Mouse (Mus musculus): ENCODE data around the gene Hoxd13. TPM values are rescaled to one million over a fixed set of nuclear protein-coding genes. Genes with fewer than 3 reads are reported as not detected.

Gene Hoxd13
- 0.05 TPM in 1 of 2 replicates, not detected in the other for polyA plus RNA-seq (2016; fragmentation: Nextera tagmentation; extraction: Ambion mirVana)

DNA sequence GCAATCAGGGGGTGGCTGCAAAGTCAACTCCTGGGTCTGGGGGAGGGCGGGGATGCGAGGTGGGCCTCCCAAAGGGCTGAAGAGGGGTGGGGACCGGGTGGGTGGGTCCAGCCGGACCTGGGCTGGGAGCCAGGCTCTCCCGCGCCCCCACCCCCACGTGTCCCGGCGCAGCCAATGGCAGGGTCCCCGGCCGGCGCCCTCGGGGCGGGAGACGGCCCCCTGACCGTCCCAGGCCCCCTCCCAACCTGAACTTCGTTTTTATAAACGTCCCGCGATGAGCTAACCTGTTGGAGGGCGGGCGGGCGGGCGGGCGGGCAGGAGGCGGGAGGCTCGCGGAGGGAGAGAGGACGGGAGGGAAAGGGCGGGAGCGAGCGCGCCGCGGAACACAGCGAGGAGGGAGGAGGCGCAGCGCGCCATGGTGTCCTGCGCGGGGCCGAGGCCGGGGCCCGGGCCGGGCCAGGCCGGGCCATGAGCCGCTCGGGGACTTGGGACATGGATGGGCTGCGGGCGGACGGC is at the start of gene Hoxd13:
Gene Hoxd13, plus strand, starts transcription at position 469 of the 516 bp plus-strand sequence.
- Histone ChIP-seq H3K27me3 (ENCODE audit: low read depth, poor library complexity, severe bottlenecking) (peaks cover 100% of the 10 kb centered on the region), H3K27ac (replicated peaks) (no peak within 1 kb of the TSS), H3K4me1 (peaks cover 17% of the 10 kb centered on the region), H3K36me3 (no peaks in the 10 kb centered on the region), H3K4me3 (peak within 1 kb of the TSS; percentile 51), H3K9me3 (replicated peaks) (no peaks in the 10 kb centered on the region)
- under 1% methylated on average over 34 of the region's 51 CpGs for WGBS
- DNase-seq (ENCODE audit: low spot score), result no peak

DNA sequence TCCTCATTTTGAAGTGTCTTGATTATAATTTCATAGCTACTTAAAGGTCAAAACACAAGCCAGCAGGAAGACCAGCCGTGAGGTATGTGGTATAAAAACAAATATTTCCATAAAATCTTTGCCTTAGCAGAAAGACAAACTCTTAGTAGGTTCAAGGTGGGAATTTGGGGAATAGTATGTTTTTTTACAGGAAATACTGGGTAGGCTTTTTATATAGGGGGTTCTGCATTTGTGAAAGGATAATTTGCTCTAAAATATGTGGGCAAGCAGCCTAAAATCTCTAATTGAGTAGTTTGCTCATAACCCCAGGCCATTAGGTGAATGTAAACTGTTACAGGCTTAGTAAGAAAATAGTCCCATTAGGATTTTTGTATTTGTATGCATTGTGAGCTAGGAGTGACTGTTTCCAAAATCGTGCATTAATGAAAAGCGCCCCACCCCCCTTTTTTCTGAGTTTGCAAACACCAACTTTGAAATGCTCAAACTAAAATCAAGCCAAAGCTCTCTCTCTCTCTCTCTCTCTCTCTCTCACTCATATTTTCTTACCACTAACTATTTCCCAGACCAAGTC is 48.3 kb upstream of the Hoxd13 start:
- Histone ChIP-seq H3K27me3 (ENCODE audit: low read depth, poor library complexity, severe bottlenecking) (no peaks in the 10 kb centered on the region), H3K27ac (replicated peaks) (no peak overlapping the region), H3K4me1 (no peaks in the 10 kb centered on the region), H3K9me3 (replicated peaks) (no peaks in the 10 kb centered on the region), H3K36me3 (no peaks in the 10 kb centered on the region), H3K4me3 (no peak overlapping the region)
- WGBS, result 92% methylated on average over 3 of the region's 3 CpGs
- no peak for DNase-seq (ENCODE audit: low spot score)

DNA sequence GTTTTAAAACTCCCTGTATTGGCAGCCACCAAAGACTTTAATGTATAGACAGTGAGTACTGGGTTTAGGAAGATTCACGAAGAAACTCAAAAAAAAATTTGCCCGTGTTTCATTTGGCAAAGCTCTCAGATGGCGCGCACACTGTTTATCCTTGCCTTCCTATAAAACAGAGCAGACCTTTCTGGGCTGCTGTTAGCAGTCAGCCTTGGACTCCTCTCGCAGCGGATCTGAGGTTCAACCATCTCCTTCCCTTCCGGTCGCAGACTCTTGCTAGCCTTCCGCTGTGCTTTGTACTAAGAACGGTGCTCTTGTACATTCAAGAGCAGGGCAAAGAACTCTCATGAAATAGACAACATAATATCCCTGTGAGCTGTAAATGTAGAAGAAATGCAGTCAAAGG is 47.7 kb upstream of the Hoxd13 start:
- no peaks in the 10 kb centered on the region for H3K27me3 ChIP-seq (ENCODE audit: low read depth, poor library complexity, severe bottlenecking)
- H3K4me3 ChIP-seq, result no peak overlapping the region
- H3K4me1 ChIP-seq, result no peaks in the 10 kb centered on the region

DNA sequence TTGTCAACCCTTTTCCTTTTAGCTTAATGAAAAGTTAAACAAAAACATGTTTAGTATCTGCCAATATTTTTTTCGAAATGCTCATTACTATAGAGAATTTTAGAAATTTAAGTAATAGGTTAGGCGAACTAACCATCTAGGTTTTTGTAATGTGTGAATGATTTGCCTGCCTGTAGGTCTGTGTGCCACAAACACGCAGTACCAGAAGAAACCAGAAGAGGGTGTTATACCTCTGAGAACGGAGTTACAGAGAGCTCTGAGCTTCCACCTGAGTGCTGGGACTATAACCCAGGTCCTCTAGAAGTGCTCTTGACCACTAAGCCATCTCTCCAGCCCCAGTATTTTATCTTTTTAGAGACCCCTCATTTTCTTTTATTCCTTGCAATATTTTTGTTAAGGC is 32.7 kb upstream of the Hoxd13 start:
- H3K27ac ChIP-seq (replicated peaks), result no peak overlapping the region
- no peak for DNase-seq (ENCODE audit: low spot score)
- WGBS, result 67% methylated on average over 4 of the region's 4 CpGs
- H3K27me3 ChIP-seq (ENCODE audit: low read depth, poor library complexity, severe bottlenecking), result no peaks in the 10 kb centered on the region
- no peak overlapping the region for H3K4me3 ChIP-seq
- H3K36me3 ChIP-seq, result no peaks in the 10 kb centered on the region
- H3K4me1 ChIP-seq, result no peaks in the 10 kb centered on the region
- H3K9me3 ChIP-seq (replicated peaks), result no peaks in the 10 kb centered on the region

More for the DNA sequence above, 47.7 kb upstream of the Hoxd13 start:
- DNase-seq (ENCODE audit: low spot score), result no peak
- 90% methylated on average over 10 of the region's 10 CpGs for WGBS
- Histone ChIP-seq H3K27ac (replicated peaks) (no peak overlapping the region), H3K36me3 (no peaks in the 10 kb centered on the region), H3K9me3 (replicated peaks) (no peaks in the 10 kb centered on the region)

DNA sequence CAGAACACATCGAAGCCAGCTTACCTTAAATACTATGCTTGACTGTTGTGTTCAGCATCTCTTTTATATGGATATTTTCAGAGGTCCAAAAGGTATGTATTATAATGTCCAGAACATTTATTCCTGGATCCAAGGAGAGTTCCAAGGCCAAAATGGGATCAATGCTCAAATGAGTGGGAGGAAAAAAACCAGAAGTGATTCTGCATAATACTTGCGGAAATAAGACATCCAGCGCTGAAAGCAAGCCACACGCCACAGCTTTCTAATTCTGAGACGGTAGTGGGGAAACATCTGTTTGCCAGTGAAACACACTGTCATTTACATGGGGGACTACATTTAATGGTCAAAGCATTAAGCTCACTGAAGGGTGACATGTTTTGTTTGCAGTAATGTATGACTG is 25.7 kb upstream of the Hoxd13 start:
- no peak for DNase-seq (ENCODE audit: low spot score)
- WGBS, result 77% methylated on average over 5 of the region's 5 CpGs
- H3K27me3 ChIP-seq (ENCODE audit: low read depth, poor library complexity, severe bottlenecking), result peaks cover 54% of the 10 kb centered on the region
- H3K27ac ChIP-seq (replicated peaks), result no peak overlapping the region
- no peaks in the 10 kb centered on the region for H3K36me3 ChIP-seq
- H3K9me3 ChIP-seq (replicated peaks), result no peaks in the 10 kb centered on the region
- H3K4me3 ChIP-seq, result no peak overlapping the region
- H3K4me1 ChIP-seq, result no peaks in the 10 kb centered on the region

DNA sequence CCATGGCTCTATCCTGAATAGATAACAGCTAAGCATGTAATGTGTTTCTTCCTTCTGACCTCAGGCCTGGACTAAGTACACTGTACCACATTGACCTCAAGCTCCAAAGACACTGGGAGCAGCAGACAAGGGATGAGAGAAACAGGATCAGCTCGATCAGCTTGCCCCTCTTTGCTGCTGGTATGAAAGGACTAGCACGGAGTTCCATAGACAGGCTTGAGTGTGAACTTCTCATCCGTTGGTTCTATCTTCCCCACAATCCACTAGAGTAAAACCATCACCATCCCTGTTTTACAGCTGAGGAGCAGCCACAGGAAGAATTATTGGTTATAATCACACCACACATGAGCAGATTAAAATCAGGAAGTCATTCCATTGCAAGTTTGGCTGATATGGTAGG is 22.5 kb upstream of the Hoxd13 start:
- Histone ChIP-seq H3K27ac (replicated peaks) (no peak overlapping the region), H3K27me3 (ENCODE audit: low read depth, poor library complexity, severe bottlenecking) (peaks cover 86% of the 10 kb centered on the region), H3K4me3 (no peak overlapping the region), H3K9me3 (replicated peaks) (no peaks in the 10 kb centered on the region), H3K36me3 (no peaks in the 10 kb centered on the region), H3K4me1 (no peaks in the 10 kb centered on the region)
- WGBS, result 89% methylated on average over 3 of the region's 3 CpGs
- DNase-seq (ENCODE audit: low spot score), result no peak

DNA sequence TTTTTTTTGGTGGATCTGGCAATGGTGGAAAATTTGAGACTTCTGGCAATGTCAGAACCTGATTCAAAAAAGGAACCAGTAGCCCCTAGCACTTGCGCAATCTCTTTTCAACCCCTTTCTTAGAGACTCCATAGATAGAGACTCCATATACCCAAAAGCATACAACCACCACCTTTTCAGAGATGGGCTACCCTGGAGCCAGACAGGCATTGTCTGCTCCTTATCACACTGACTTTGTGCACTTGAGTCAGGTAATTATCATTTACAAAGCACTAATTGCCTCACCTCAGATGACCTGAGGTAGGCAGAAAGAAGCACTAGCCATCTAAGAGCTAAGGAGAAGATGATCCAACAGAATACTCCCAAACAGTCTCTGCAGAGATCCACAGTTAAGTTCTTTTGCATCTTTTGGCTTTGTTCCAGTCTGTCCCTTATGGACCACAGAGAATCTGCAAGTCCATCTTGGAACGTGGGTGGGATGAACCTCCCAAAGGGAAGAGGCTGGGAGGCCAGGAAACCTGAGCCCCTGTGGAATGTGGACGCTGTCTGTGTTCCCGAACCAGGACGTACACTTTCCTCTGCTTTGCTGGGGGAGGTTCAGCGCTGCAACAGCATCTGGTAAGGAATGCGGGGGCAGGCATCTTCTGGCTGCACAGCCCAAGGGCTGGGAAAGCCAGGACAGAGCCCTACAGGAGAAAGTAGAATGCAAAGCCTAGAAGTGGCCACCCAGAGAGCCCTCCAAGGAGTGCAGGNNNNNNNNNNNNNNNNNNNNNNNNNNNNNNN is 20.8 kb upstream of the Hoxd13 start:
- Histone ChIP-seq H3K27me3 (ENCODE audit: low read depth, poor library complexity, severe bottlenecking) (peaks cover 100% of the 10 kb centered on the region), H3K4me1 (no peaks in the 10 kb centered on the region), H3K36me3 (no peaks in the 10 kb centered on the region), H3K9me3 (replicated peaks) (no peaks in the 10 kb centered on the region), H3K27ac (replicated peaks) (no peak overlapping the region), H3K4me3 (no peak overlapping the region)
- WGBS, result 15% methylated on average over 7 of the region's 7 CpGs
- no peak for DNase-seq (ENCODE audit: low spot score)

DNA sequence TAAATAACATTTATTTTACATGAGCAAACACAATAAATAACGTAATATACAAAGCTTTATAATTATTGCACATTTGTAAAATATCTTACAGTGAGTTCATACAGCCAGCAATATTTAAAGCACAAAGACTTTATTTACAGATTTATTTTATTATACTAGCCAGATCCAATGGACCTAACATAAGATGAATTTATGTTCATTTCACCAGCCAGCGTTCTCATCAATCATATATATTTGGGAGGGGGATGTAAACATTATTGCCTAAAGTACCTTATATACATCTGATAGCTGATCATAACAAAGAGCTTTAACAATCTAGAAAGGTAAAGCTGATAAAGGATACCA is 15.1 kb upstream of the Hoxd13 start:
- Histone ChIP-seq H3K27ac (replicated peaks) (no peak overlapping the region), H3K27me3 (ENCODE audit: low read depth, poor library complexity, severe bottlenecking) (peaks cover 100% of the 10 kb centered on the region), H3K4me1 (peaks cover 15% of the 10 kb centered on the region), H3K9me3 (replicated peaks) (no peaks in the 10 kb centered on the region), H3K36me3 (no peaks in the 10 kb centered on the region), H3K4me3 (no peak overlapping the region)
- WGBS, result 44% methylated on average over 2 of the region's 2 CpGs
- DNase-seq (ENCODE audit: low spot score), result no peak

DNA sequence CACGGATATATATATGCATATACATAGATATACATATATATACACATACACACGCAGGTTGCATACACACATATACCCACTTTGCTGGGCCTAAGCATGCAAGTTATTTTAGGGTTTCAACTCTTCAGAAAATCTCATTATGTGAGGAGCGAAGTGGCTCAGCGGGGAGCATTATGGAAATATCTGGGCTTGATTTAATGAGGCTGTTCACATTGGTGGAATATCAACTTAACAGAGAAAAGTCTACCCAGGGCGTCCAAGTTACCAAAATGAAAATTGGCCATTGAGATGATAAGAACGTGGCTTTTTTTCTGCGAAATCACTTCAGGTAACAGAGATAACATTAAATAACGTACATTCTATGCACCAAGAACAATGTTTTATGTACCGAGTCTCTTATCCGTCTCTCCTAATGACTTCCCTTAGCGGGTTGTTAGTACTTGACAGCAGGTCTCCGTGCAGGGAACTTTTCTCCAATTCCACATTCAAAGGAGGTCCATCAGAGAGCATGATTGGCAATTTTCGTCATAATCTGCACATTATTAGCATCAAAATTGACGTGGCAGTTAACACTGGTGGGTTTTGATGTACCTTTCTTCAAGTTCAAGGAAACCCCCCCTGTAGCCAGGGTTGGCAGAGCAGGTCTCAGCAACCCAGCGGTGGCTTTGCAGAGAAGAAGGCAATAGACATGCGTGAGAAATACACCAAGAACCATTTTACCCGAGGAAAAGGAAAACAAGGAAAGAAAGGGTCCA is 14.2 kb upstream of the Hoxd13 start:
- peaks cover 100% of the 10 kb centered on the region for H3K27me3 ChIP-seq (ENCODE audit: low read depth, poor library complexity, severe bottlenecking)
- H3K4me1 ChIP-seq, result peaks cover 18% of the 10 kb centered on the region
- H3K27ac ChIP-seq (replicated peaks), result no peak overlapping the region
- DNase-seq (ENCODE audit: low spot score), result no peak
- no peak overlapping the region for H3K4me3 ChIP-seq
- 12% methylated on average over 17 of the region's 17 CpGs for WGBS
- H3K36me3 ChIP-seq, result no peaks in the 10 kb centered on the region
- no peaks in the 10 kb centered on the region for H3K9me3 ChIP-seq (replicated peaks)

DNA sequence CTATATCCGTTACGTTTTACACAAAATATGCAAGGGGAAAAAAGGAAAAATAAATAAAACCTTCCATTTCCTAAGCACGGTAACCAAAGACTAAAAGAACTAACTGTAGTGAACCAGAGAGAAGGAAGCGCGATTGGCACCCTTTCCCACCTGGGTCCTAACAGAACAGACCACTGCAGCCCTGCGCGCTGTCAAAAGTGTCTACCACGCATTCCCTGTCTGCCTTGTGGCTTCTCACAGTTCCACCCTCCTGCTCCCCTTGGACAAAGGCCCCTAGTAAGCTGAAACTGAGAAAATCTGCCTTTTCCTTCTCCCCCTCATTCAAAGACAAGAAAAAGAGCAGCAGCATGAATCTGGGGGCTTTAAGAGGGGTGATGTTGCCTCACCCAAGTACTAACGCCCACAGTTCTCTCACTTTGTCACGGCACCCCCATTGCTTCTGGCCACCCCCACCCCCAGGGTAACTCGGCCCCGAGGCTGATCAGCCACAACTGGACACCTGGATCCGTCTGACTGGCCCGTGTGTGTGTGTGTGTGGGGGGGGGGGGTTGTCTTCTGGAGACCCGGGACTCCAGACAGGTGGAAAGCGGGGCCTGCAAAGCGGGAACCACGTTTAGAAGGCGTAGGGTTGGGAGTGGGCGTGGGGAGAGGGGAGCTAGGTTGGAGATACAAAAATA is 13.2 kb upstream of the Hoxd13 start:
- Histone ChIP-seq H3K4me3 (peak overlapping the region; percentile 44; the same call in 1 of the 2 replicates), H3K4me1 (peaks cover 20% of the 10 kb centered on the region), H3K27me3 (ENCODE audit: low read depth, poor library complexity, severe bottlenecking) (peaks cover 100% of the 10 kb centered on the region), H3K9me3 (replicated peaks) (no peaks in the 10 kb centered on the region), H3K36me3 (no peaks in the 10 kb centered on the region), H3K27ac (replicated peaks) (no peak overlapping the region)
- WGBS, result 6% methylated on average over 20 of the region's 20 CpGs
- DNase-seq (ENCODE audit: low spot score), result no peak

DNA sequence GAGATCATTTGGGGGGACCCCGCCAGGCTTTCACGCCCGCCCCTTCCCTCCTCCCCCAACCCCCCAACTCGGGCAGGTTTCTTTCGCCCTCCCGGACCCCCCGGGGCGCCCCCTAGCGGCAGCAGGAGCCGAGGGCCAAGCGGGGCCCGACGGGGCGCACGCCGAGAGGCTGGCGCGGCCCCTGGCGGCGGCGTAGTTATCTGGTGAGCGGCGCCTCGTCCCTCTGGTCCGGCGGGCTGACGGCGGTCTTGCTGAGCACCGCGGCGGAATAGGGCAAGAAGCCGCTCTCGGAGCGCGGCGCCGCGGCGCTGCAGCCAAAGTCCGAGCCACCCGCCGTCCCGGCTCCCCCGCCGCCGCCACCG is 12.7 kb upstream of the Hoxd13 start:
- no peaks in the 10 kb centered on the region for H3K9me3 ChIP-seq (replicated peaks)
- 0% methylated on average over 20 of the region's 47 CpGs for WGBS
- H3K27ac ChIP-seq (replicated peaks), result no peak overlapping the region
- peak; percentile 60 for DNase-seq (ENCODE audit: low spot score)
- H3K36me3 ChIP-seq, result no peaks in the 10 kb centered on the region
- peaks cover 100% of the 10 kb centered on the region for H3K27me3 ChIP-seq (ENCODE audit: low read depth, poor library complexity, severe bottlenecking)
- peak overlapping the region; percentile 44 for H3K4me3 ChIP-seq
- H3K4me1 ChIP-seq, result peaks cover 20% of the 10 kb centered on the region

DNA sequence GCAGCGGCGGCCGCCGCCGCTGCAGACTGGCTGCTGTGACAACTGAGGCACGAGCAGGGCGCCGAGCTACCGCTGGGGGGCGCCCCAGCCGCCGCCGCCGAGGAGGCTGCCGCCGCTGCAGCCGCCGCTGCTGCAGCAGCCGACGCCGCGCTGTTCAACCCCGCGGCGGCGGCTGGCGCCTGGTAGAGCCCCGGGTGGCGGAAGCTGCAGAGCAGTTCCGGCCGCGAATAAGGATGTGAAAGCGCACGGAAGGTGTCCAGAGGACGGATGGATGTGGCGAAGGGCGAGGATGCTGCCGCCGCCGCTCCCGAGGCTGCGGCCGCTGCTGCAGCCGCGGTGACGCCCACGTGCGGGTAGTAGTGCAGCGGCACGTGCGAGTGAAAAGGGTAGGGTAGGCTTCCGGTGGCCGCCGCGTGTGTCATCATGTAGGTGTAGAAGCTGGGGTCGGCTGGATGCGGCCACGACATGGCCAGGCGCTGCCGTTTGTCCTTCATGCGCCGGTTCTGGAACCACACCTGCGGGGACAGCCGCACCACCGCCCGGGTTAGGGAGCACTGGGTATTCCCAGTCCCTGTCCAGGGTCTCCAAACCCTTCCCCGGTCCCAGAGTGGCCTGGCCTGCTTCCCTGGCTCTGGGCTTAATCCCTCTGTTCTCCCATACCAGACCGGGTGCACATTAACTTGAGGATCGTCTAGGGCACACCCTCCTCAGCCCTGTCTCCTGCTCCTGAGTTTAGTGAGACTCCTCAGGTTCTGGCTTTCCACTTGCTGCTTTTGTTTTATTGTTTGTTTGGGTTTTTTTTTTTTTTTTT is 12.1 kb upstream of the Hoxd13 start:
- Histone ChIP-seq H3K9me3 (replicated peaks) (no peaks in the 10 kb centered on the region), H3K4me3 (peak overlapping the region; percentile 44), H3K27me3 (ENCODE audit: low read depth, poor library complexity, severe bottlenecking) (peaks cover 100% of the 10 kb centered on the region), H3K36me3 (no peaks in the 10 kb centered on the region), H3K27ac (replicated peaks) (no peak overlapping the region), H3K4me1 (peaks cover 23% of the 10 kb centered on the region)
- peak; percentile 66 for DNase-seq (ENCODE audit: low spot score)
- 2% methylated on average over 68 of the region's 69 CpGs for WGBS
